Mouse (Mus musculus) heart, embryonic 11.5 days (tissue): ENCODE measurements around the gene Cib1. TPM values are rescaled to one million over a fixed set of nuclear protein-coding genes. Genes with fewer than 3 reads are reported as not detected.
A peak's percentile ranks its signal among the peaks of the same experiment; 100 is the strongest.

Source experiments
- ATAC-seq: fragments of 200-750 bp; cut with Nextera tagmentation; replicated peaks from 2 replicates; pipeline ENCODE4 v1.8.0; 2017; ENCODE audit warnings: moderate library complexity; ENCODE audit not compliant: insufficient number of reproducible peaks, low FRiP score, low TSS enrichment
- H3K27ac ChIP-seq: fragments of 300-500 bp; sonication (generic); 2 replicates; pipeline ENCODE4 v1.5.1; 2014; ENCODE audit warnings: mild to moderate bottlenecking, low read depth, low read length
- H3K27me3 ChIP-seq: fragments of 300-500 bp; sonication (generic); 2 replicates; pipeline ENCODE4 v1.6.1; 2014; ENCODE audit warnings: mild to moderate bottlenecking, low read length, mixed read lengths; ENCODE audit not compliant: control insufficient read depth, insufficient read depth
- H3K36me3 ChIP-seq: fragments of 300-500 bp; sonication (generic); 2 replicates; pipeline ENCODE4 v1.6.1; 2014; ENCODE audit warnings: mild to moderate bottlenecking, low read length, moderate library complexity, mixed read lengths; ENCODE audit not compliant: control insufficient read depth, insufficient read depth
- H3K4me1 ChIP-seq: fragments of 300-500 bp; sonication (generic); 2 replicates; pipeline ENCODE4 v1.6.1; 2014; ENCODE audit warnings: low read length; ENCODE audit not compliant: control insufficient read depth, insufficient read depth
- H3K4me2 ChIP-seq: fragments of 300-500 bp; sonication (generic); 2 replicates; pipeline ENCODE4 v1.6.1; 2014; ENCODE audit warnings: mild to moderate bottlenecking, moderate library complexity
- H3K4me3 ChIP-seq: fragments of 300-500 bp; sonication (generic); 2 replicates; pipeline ENCODE4 v1.5.1; 2014; ENCODE audit warnings: low read depth, low read length
- H3K9ac ChIP-seq: fragments of 300-500 bp; sonication (generic); 2 replicates; pipeline ENCODE4 v1.6.1; 2014; ENCODE audit warnings: mild to moderate bottlenecking, low read depth, low read length, moderate library complexity
- H3K9me3 ChIP-seq: fragments of 300-500 bp; sonication (generic); replicated peaks from 2 replicates; pipeline ENCODE4 v1.6.1; 2016; ENCODE audit warnings: low read length; ENCODE audit not compliant: control insufficient read depth
- WGBS: fragments of 180-500 bp; shearing (Covaris S2); extraction: QIAGEN DNeasy Blood & Tissue Kit; methylation state at CpG from one replicate; pipeline ENCODE4 v1.1.7; 2014; ENCODE audit not compliant: insufficient replicate concordance; 5-methylcytosine and 5-hydroxymethylcytosine counted together
- polyA plus RNA-seq: library from polyadenylated mRNA; unstranded; fragments of >200 nt; fragmentation: Nextera tagmentation; extraction: Ambion mirVana; gene quantifications from 2 replicates; pipeline ENCODE4 v1.2.1, GENCODE M21; 2014

The Cib1 gene
- polyA plus RNA-seq, 1 experiment from 2014 or later, result 53.8 TPM

GRCm38 (mm10) chr7:80209669-80210068 is 22.9 kb downstream of the Cib1 start:
- H3K9ac ChIP-seq, result 0 out of 2 replicates have a peak overlapping the region, but pooled peaks have one; percentile 6
- H3K4me2 ChIP-seq, result no peak overlapping the region
- no peaks in the 10 kb centered on the region for H3K27me3 ChIP-seq
- H3K4me3 ChIP-seq, result no peak overlapping the region
- peaks cover 40% of the 10 kb centered on the region for H3K4me1 ChIP-seq
- 73% methylated on average over 6 of the region's 6 CpGs for WGBS
- peaks cover 3% of the 10 kb centered on the region for H3K36me3 ChIP-seq
- ATAC-seq, result no peak
- peak overlapping the region; percentile 77; the same call in 1 of the 2 replicates for H3K27ac ChIP-seq
- H3K9me3 ChIP-seq, result no peaks in the 10 kb centered on the region

GRCm38 (mm10) chr7:80208738-80209430 is 23.7 kb downstream of the Cib1 start:
- Histone ChIP-seq H3K9ac (peak overlapping the region; percentile 12; the same call in 1 of the 2 replicates), H3K4me2 (peak overlapping the region; percentile 20), H3K4me3 (no peak overlapping the region)

GRCm38 (mm10) chr7:80208026-80208642 is 24.5 kb downstream of the Cib1 start:
- Histone ChIP-seq H3K4me3 (no peak overlapping the region), H3K4me1 (peaks cover 46% of the 10 kb centered on the region), H3K4me2 (0 out of 2 replicates have a peak overlapping the region, but pooled peaks have one; percentile 22)

More at GRCm38 (mm10) chr7:80208738-80209430, 23.7 kb downstream of the Cib1 start:
- Histone ChIP-seq H3K9me3 (no peaks in the 10 kb centered on the region), H3K27ac (peak overlapping the region; percentile 77), H3K27me3 (no peaks in the 10 kb centered on the region), H3K36me3 (peaks cover under 1% of the 10 kb centered on the region), H3K4me1 (peaks cover 40% of the 10 kb centered on the region)
- ATAC-seq, result peak; percentile 79
- WGBS, result 47% methylated on average over 10 of the region's 10 CpGs

GRCm38 (mm10) chr7:80207314-80207731 is 25.3 kb downstream of the Cib1 start:
- no peaks in the 10 kb centered on the region for H3K27me3 ChIP-seq
- peaks cover 49% of the 10 kb centered on the region for H3K4me1 ChIP-seq
- no peak overlapping the region; the same call in 1 of the 2 replicates for H3K9ac ChIP-seq
- no peak for ATAC-seq
- WGBS, result 41% methylated on average over 3 of the region's 3 CpGs
- H3K27ac ChIP-seq, result peak overlapping the region; percentile 25; the same call in 1 of the 2 replicates
- no peak overlapping the region for H3K4me2 ChIP-seq
- H3K4me3 ChIP-seq, result no peak overlapping the region
- H3K36me3 ChIP-seq, result no peaks in the 10 kb centered on the region; the same call in 1 of the 2 replicates
- no peaks in the 10 kb centered on the region for H3K9me3 ChIP-seq

More at GRCm38 (mm10) chr7:80208026-80208642, 24.5 kb downstream of the Cib1 start:
- Histone ChIP-seq H3K9ac (peak overlapping the region; percentile 12), H3K36me3 (no peaks in the 10 kb centered on the region; the same call in 1 of the 2 replicates), H3K27ac (peak overlapping the region; percentile 77), H3K9me3 (no peaks in the 10 kb centered on the region), H3K27me3 (no peaks in the 10 kb centered on the region)
- 75% methylated on average over 18 of the region's 18 CpGs for WGBS
- ATAC-seq, result no peak

- no peaks in the 10 kb centered on the region for H3K27me3 ChIP-seq
- H3K9ac ChIP-seq, result no peak overlapping the region
- no peak overlapping the region for H3K4me2 ChIP-seq
- no peak overlapping the region for H3K4me3 ChIP-seq
- 82% methylated on average over 12 of the region's 12 CpGs for WGBS
- ATAC-seq, result no peak
- peaks cover 49% of the 10 kb centered on the region for H3K4me1 ChIP-seq
- H3K27ac ChIP-seq, result no peak overlapping the region
- H3K36me3 ChIP-seq, result no peaks in the 10 kb centered on the region; the same call in 1 of the 2 replicates
- H3K9me3 ChIP-seq, result no peaks in the 10 kb centered on the region
Measured at GRCm38 (mm10) chr7:80205705-80206589, 26.7 kb downstream of the Cib1 start.

GRCm38 (mm10) chr7:80204961-80205360 is 27.7 kb downstream of the Cib1 start:
- no peaks in the 10 kb centered on the region for H3K9me3 ChIP-seq
- ATAC-seq, result no peak
- no peak overlapping the region for H3K9ac ChIP-seq
- no peak overlapping the region for H3K4me3 ChIP-seq
- no peak overlapping the region for H3K4me2 ChIP-seq
- H3K36me3 ChIP-seq, result no peaks in the 10 kb centered on the region; the same call in 1 of the 2 replicates
- H3K27me3 ChIP-seq, result no peaks in the 10 kb centered on the region
- no peak overlapping the region for H3K27ac ChIP-seq
- H3K4me1 ChIP-seq, result peaks cover 49% of the 10 kb centered on the region
- 87% methylated on average over 7 of the region's 7 CpGs for WGBS

GRCm38 (mm10) chr7:80204362-80204761 is 28.3 kb downstream of the Cib1 start:
- no peak for ATAC-seq
- Histone ChIP-seq H3K9ac (0 out of 2 replicates have a peak overlapping the region, but pooled peaks have one; percentile 29), H3K27ac (no peak overlapping the region), H3K4me2 (no peak overlapping the region), H3K4me3 (no peak overlapping the region), H3K36me3 (no peaks in the 10 kb centered on the region; the same call in 1 of the 2 replicates), H3K9me3 (no peaks in the 10 kb centered on the region), H3K27me3 (no peaks in the 10 kb centered on the region), H3K4me1 (peaks cover 47% of the 10 kb centered on the region)
- WGBS, result 76% methylated on average over 4 of the region's 4 CpGs

GRCm38 (mm10) chr7:80203638-80204096 is 28.9 kb downstream of the Cib1 start:
- WGBS, result 49% methylated on average over 12 of the region's 12 CpGs
- H3K4me2 ChIP-seq, result peak overlapping the region; percentile 24; the same call in 1 of the 2 replicates

More at GRCm38 (mm10) chr7:80203638-80204096, 28.9 kb downstream of the Cib1 start:
- no peaks in the 10 kb centered on the region; the same call in 1 of the 2 replicates for H3K36me3 ChIP-seq
- no peak for ATAC-seq
- H3K27me3 ChIP-seq, result no peaks in the 10 kb centered on the region
- H3K4me1 ChIP-seq, result peaks cover 47% of the 10 kb centered on the region
- no peak overlapping the region for H3K9ac ChIP-seq
- H3K9me3 ChIP-seq, result no peaks in the 10 kb centered on the region
- no peak overlapping the region for H3K4me3 ChIP-seq
- H3K27ac ChIP-seq, result 0 out of 2 replicates have a peak overlapping the region, but pooled peaks have one; percentile 16
